Mouse (Mus musculus) ES-CJ7 (cell line): ENCODE measurements around the gene Baz2b.
A peak's percentile ranks its signal among the peaks of the same experiment; 100 is the strongest.

ENCODE experiments used
- DNase-seq: peaks from one replicate; pipeline ENCODE4 v3.0.0; 2011; ENCODE audit warnings: low read depth, low spot score

Baz2b gene

GRCm38 (mm10) chr2:60003038-60003664, 206.5 kb downstream of the Baz2b start:
- DNase-seq = no peak

GRCm38 (mm10) chr2:60000268-60000667, 209.4 kb downstream of the Baz2b start:
- no peak for DNase-seq

GRCm38 (mm10) chr2:59997479-59998228, 212.0 kb downstream of the Baz2b start:
- no peak for DNase-seq

- no peak for DNase-seq
These were observed 212.7 kb downstream of the Baz2b start for GRCm38 (mm10) chr2:59996911-59997310.

- no peak for DNase-seq
These were observed 216.5 kb downstream of the Baz2b start for GRCm38 (mm10) chr2:59993190-59993535.

- DNase-seq = no peak
These were observed 217.0 kb downstream of the Baz2b start for GRCm38 (mm10) chr2:59992488-59993189.

GRCm38 (mm10) chr2:59991775-59992174, 217.9 kb downstream of the Baz2b start:
- DNase-seq = no peak

- DNase-seq = no peak
These were observed 222.1 kb downstream of the Baz2b start for GRCm38 (mm10) chr2:59987521-59987920.

- peak; percentile 22 for DNase-seq
These were observed 230.0 kb downstream of the Baz2b start for GRCm38 (mm10) chr2:59979488-59980220.

GRCm38 (mm10) chr2:59976680-59977079, 233.0 kb downstream of the Baz2b start:
- no peak for DNase-seq

GRCm38 (mm10) chr2:59975772-59976171, 233.9 kb downstream of the Baz2b start:
- DNase-seq = no peak

GRCm38 (mm10) chr2:59973962-59974361, 235.7 kb downstream of the Baz2b start:
- DNase-seq = no peak

- DNase-seq = no peak
These were observed 236.5 kb downstream of the Baz2b start for GRCm38 (mm10) chr2:59973104-59973641.

- no peak for DNase-seq
These were observed 239.1 kb downstream of the Baz2b start for GRCm38 (mm10) chr2:59970511-59970910.

GRCm38 (mm10) chr2:59969099-59969498, 240.5 kb downstream of the Baz2b start:
- no peak for DNase-seq

- no peak for DNase-seq
These were observed 241.0 kb downstream of the Baz2b start for GRCm38 (mm10) chr2:59968593-59968992.

- no peak for DNase-seq
These were observed 243.2 kb downstream of the Baz2b start for GRCm38 (mm10) chr2:59966454-59966853.

GRCm38 (mm10) chr2:59963011-59963410, 246.6 kb downstream of the Baz2b start:
- peak; percentile 30 for DNase-seq

GRCm38 (mm10) chr2:59962579-59962978, 247.1 kb downstream of the Baz2b start:
- DNase-seq = no peak

GRCm38 (mm10) chr2:59960495-59960772, 249.2 kb downstream of the Baz2b start:
- DNase-seq = no peak

- no peak for DNase-seq
These were observed 249.8 kb downstream of the Baz2b start for GRCm38 (mm10) chr2:59959668-59960494.
